Mouse (Mus musculus) CH12.LX (cell line): Measurements from ENCODE around the gene Zg16. TPM values are rescaled to one million over a fixed set of nuclear protein-coding genes. Genes with fewer than 3 reads are reported as not detected.
A peak's percentile ranks its signal among the peaks of the same experiment; 100 is the strongest.

Experiments
- DNase-seq: peaks from one replicate; pipeline ENCODE4 v3.0.0-alpha.2; 2013; ENCODE audit errors: extremely low read depth
- H3K27ac ChIP-seq: 2 replicates; pipeline ENCODE4 v1.5.1; 2012; ENCODE audit warnings: low read depth, mild to moderate bottlenecking, control low read depth, moderate library complexity; ENCODE audit not compliant: insufficient read depth
- H3K27me3 ChIP-seq: replicated peaks from 2 replicates; pipeline ENCODE3; 2012; ENCODE audit warnings: inconsistent platforms
- H3K36me3 ChIP-seq, 2 experiments: replicated peaks in 1 of 2; 2 replicates each; pipeline versions ENCODE3 to v1.6.1; 2012; ENCODE audit warnings: inconsistent platforms in 1 of 2, low read length in 1 of 2, mild to moderate bottlenecking in 1 of 2, mixed read lengths in 1 of 2, moderate library complexity in 1 of 2; ENCODE audit not compliant: control insufficient read depth in 1 of 2, insufficient read depth in 1 of 2
- H3K4me1 ChIP-seq, 2 experiments: 2 replicates each; pipeline ENCODE4 v1.6.1; 2012; ENCODE audit warnings: inconsistent platforms in 1 of 2, moderate library complexity in 1 of 2; ENCODE audit not compliant: insufficient read depth in 2 of 2, control insufficient read depth in 1 of 2
- H3K4me2 ChIP-seq: 2 replicates; pipeline ENCODE4 v1.6.1; 2012; ENCODE audit warnings: low read depth, mild to moderate bottlenecking, control low read depth; ENCODE audit not compliant: poor library complexity, insufficient read depth, severe bottlenecking
- H3K4me3 ChIP-seq, 3 experiments: fragments of 150-350 bp in 1 of 3; sonication (generic) in 1 of 3; replicated peaks in 1 of 3; 2 replicates each; pipeline versions ENCODE3 to v1.5.1; 2011 to 2012; ENCODE audit warnings: low read depth in 2 of 3, low read length in 2 of 3, mild to moderate bottlenecking in 2 of 3, moderate library complexity in 2 of 3, control low read depth in 1 of 3, improper control_type of control experiment in 1 of 3, inconsistent platforms in 1 of 3, mixed read lengths in 1 of 3; ENCODE audit not compliant: poor library complexity in 1 of 3
- H3K79me2 ChIP-seq: replicated peaks from 2 replicates; pipeline ENCODE4 v1.6.1; 2012; ENCODE audit warnings: mild to moderate bottlenecking, moderate library complexity; ENCODE audit not compliant: control insufficient read depth, poor library complexity, insufficient read depth, severe bottlenecking; ENCODE audit errors: extremely low read depth
- H3K9ac ChIP-seq: 2 replicates; pipeline ENCODE4 v1.6.1; 2012; ENCODE audit warnings: low read depth, mild to moderate bottlenecking, control low read depth, moderate library complexity; ENCODE audit not compliant: insufficient read depth
- H3K9me3 ChIP-seq: replicated peaks from 2 replicates; pipeline ENCODE3; 2012; ENCODE audit warnings: low read length, inconsistent platforms, mixed read lengths
- BHLHE40 ChIP-seq: IDR thresholded peaks from 2 replicates; pipeline ENCODE4 v1.6.1; 2011; ENCODE audit warnings: mild to moderate bottlenecking, low read depth, low read length, improper control_type of control experiment
- CHD2 ChIP-seq: IDR thresholded peaks from 2 replicates; pipeline ENCODE4 v1.6.1; 2011; ENCODE audit warnings: low read length, improper control_type of control experiment
- CTCF ChIP-seq, 2 experiments: IDR thresholded peaks in 1 of 2; conservative IDR thresholded peaks in 1 of 2; 2 replicates each; pipeline ENCODE4 v1.5.1; 2011 to 2012; ENCODE audit warnings: low read depth in 2 of 2, low read length in 2 of 2, improper control_type of control experiment in 1 of 2, inconsistent platforms in 1 of 2, mild to moderate bottlenecking in 1 of 2, moderate library complexity in 1 of 2
- E2F4 ChIP-seq: IDR thresholded peaks from 2 replicates; pipeline ENCODE4 v1.6.1; 2011; ENCODE audit warnings: low read depth, low read length, improper control_type of control experiment; ENCODE audit not compliant: insufficient replicate concordance
- ELF1 ChIP-seq: IDR thresholded peaks from 2 replicates; pipeline ENCODE4 v1.6.1; 2014; ENCODE audit warnings: low read depth, mild to moderate bottlenecking, inconsistent platforms, low read length, improper control_type of control experiment
- EP300 ChIP-seq: IDR thresholded peaks from 2 replicates; pipeline ENCODE4 v1.6.1; 2011; ENCODE audit warnings: low read length, improper control_type of control experiment
- ETS1 ChIP-seq: conservative IDR thresholded peaks from 2 replicates; pipeline ENCODE4 v1.6.1; 2012; ENCODE audit warnings: low read depth, mild to moderate bottlenecking, inconsistent platforms, low read length, improper control_type of control experiment, moderate library complexity
- GABPA ChIP-seq: IDR thresholded peaks from 2 replicates; pipeline ENCODE4 v1.6.1; 2012; ENCODE audit warnings: low read depth, low read length, improper control_type of control experiment, inconsistent platforms; ENCODE audit not compliant: insufficient replicate concordance
- IRF4 ChIP-seq: IDR thresholded peaks from 2 replicates; pipeline ENCODE4 v1.6.1; 2014; ENCODE audit warnings: low read depth, mild to moderate bottlenecking, inconsistent platforms, low read length, improper control_type of control experiment
- JUN ChIP-seq: IDR thresholded peaks from 2 replicates; pipeline ENCODE4 v1.6.1; 2011; ENCODE audit warnings: low read depth, mild to moderate bottlenecking, low read length, improper control_type of control experiment, moderate library complexity; ENCODE audit not compliant: insufficient read depth
- JUND ChIP-seq: conservative IDR thresholded peaks from 2 replicates; pipeline ENCODE4 v1.6.1; 2011; ENCODE audit warnings: low read depth, low read length, improper control_type of control experiment
- KAT2A ChIP-seq: IDR thresholded peaks from 2 replicates; pipeline ENCODE4 v1.6.1; 2012; ENCODE audit warnings: low read length, improper control_type of control experiment, inconsistent platforms; ENCODE audit not compliant: insufficient replicate concordance
- MAFK ChIP-seq: IDR thresholded peaks from 2 replicates; pipeline ENCODE4 v1.6.1; 2011; ENCODE audit warnings: low read length, improper control_type of control experiment; ENCODE audit not compliant: insufficient replicate concordance
- MAZ ChIP-seq: IDR thresholded peaks from 2 replicates; pipeline ENCODE4 v1.6.1; 2012; ENCODE audit warnings: low read depth, mild to moderate bottlenecking, inconsistent platforms, low read length, improper control_type of control experiment, moderate library complexity
- MEF2A ChIP-seq: IDR thresholded peaks from 2 replicates; pipeline ENCODE4 v1.6.1; 2014; ENCODE audit warnings: low read depth, mild to moderate bottlenecking, inconsistent platforms, low read length, improper control_type of control experiment, borderline replicate concordance
- MXI1 ChIP-seq: IDR thresholded peaks from 2 replicates; pipeline ENCODE4 v1.6.1; 2011; ENCODE audit warnings: mild to moderate bottlenecking, low read depth, low read length, improper control_type of control experiment
- MYC ChIP-seq: IDR thresholded peaks from 2 replicates; pipeline ENCODE4 v1.6.1; 2011; ENCODE audit warnings: low read depth, mild to moderate bottlenecking, improper control_type of control experiment, low read length
- POLR2A ChIP-seq: IDR thresholded peaks from 2 replicates; pipeline ENCODE4 v1.6.1; 2011; ENCODE audit warnings: low read depth, mild to moderate bottlenecking, improper control_type of control experiment, low read length
- POLR2AphosphoS2 ChIP-seq: IDR thresholded peaks from 2 replicates; pipeline ENCODE4 v1.6.1; 2011; ENCODE audit warnings: low read depth, low read length, improper control_type of control experiment
- RAD21 ChIP-seq: IDR thresholded peaks from 2 replicates; pipeline ENCODE4 v1.6.1; 2011; ENCODE audit warnings: low read depth, mild to moderate bottlenecking, low read length, improper control_type of control experiment, moderate library complexity
- RCOR1 ChIP-seq: conservative IDR thresholded peaks from 2 replicates; pipeline ENCODE4 v1.6.1; 2012; ENCODE audit warnings: low read depth, mild to moderate bottlenecking, inconsistent platforms, low read length, improper control_type of control experiment
- SIN3A ChIP-seq: IDR thresholded peaks from 2 replicates; pipeline ENCODE4 v1.6.1; 2012; ENCODE audit warnings: low read length, improper control_type of control experiment, inconsistent platforms
- SMC3 ChIP-seq: IDR thresholded peaks from 2 replicates; pipeline ENCODE4 v1.6.1; 2011; ENCODE audit warnings: low read depth, low read length, improper control_type of control experiment
- TBP ChIP-seq: conservative IDR thresholded peaks from 2 replicates; pipeline ENCODE4 v1.6.1; 2011; ENCODE audit warnings: low read depth, low read length, improper control_type of control experiment
- TCF12 ChIP-seq: IDR thresholded peaks from 2 replicates; pipeline ENCODE4 v1.6.1; 2014; ENCODE audit warnings: low read depth, mild to moderate bottlenecking, inconsistent platforms, low read length, improper control_type of control experiment
- UBTF ChIP-seq: IDR thresholded peaks from 2 replicates; pipeline ENCODE4 v1.6.1; 2012; ENCODE audit warnings: low read depth, mild to moderate bottlenecking, inconsistent platforms, low read length, improper control_type of control experiment, moderate library complexity
- USF1 ChIP-seq: IDR thresholded peaks from 2 replicates; pipeline ENCODE4 v1.6.1; 2014; ENCODE audit warnings: low read depth, mild to moderate bottlenecking, inconsistent platforms, low read length, improper control_type of control experiment
- ZC3H11A ChIP-seq: IDR thresholded peaks from 2 replicates; pipeline ENCODE4 v1.6.1; 2012; ENCODE audit warnings: low read depth, mild to moderate bottlenecking, inconsistent platforms, low read length, improper control_type of control experiment
- ZKSCAN1 ChIP-seq: IDR thresholded peaks from 2 replicates; pipeline ENCODE4 v1.6.1; 2012; ENCODE audit warnings: low read depth, inconsistent platforms, low read length, improper control_type of control experiment, borderline replicate concordance
- ZMIZ1 ChIP-seq: IDR thresholded peaks from 2 replicates; pipeline ENCODE4 v1.6.1; 2012; ENCODE audit warnings: low read depth, mild to moderate bottlenecking, inconsistent platforms, low read length, improper control_type of control experiment
- ZNF384 ChIP-seq: IDR thresholded peaks from 2 replicates; pipeline ENCODE4 v1.6.1; 2012; ENCODE audit warnings: low read depth, low read length, improper control_type of control experiment, inconsistent platforms
- dilution Hi-C: fragments of 300-500 bp; cut with MboI; formaldehyde crosslinking; loops from 2 replicates; pipeline ENCODE4 v1.14.3; 2020; ENCODE audit warnings: low sequenced_read_pairs; ENCODE audit not compliant: extremely low pct_unique_long_range_greater_than_20kb, extremely low pct_ligation_motif_present
- in situ Hi-C: fragments of 300-500 bp; cut with MboI; formaldehyde crosslinking; loops from 3 replicates; pipeline ENCODE4 v1.14.3; 2019; ENCODE audit warnings: low sequenced_read_pairs, low pct_ligation_motif_present, low pct_unique_long_range_greater_than_20kb, mixed read lengths
- polyA plus RNA-seq: library from polyadenylated mRNA; unstranded; fragments of >175 nt; gene quantifications from 2 replicates; pipeline ENCODE4 v1.2.1, GENCODE M21; 2012; ENCODE audit warnings: low read depth; ENCODE audit not compliant: insufficient read length
- total RNA-seq, 2 experiments: library from RNA; depleted of rRNA; stranded (reverse); fragments of 300-350 nt in 1 of 2; fragments of >200 nt in 1 of 2; gene quantifications; 2 replicates each; pipeline ENCODE4 v1.2.3; 2012 to 2014

The Zg16 gene
- total and polyA plus RNA-seq, 3 experiments: not detected

DNA sequence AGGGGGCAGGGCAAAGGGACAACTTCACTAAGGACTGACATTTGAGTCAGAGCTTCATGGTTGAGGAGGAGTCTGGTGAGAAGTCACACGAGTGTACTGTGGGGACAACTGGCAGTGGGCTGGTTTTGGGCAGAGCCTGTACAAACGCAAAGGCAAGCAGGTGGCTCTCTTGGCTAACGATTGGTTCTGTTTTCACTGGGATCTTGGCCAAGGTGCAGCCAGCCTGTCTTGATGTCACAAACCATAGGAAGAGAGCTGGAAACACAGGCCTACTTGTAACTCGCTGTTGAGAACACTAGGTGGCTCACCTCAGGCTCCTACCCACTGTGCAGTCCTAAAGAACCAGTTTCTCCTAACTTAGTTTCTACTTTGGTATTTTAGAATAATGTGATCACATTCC, 42.5 kb upstream of the Zg16 start:
- Histone ChIP-seq H3K4me2 (no peak overlapping the region), H3K27me3 (no peaks in the 10 kb centered on the region), H3K4me1 (peaks cover 19 to 21% of the 10 kb centered on the region in 2 experiments), H3K4me3 (no peak overlapping the region), H3K9ac (no peak overlapping the region), H3K27ac (no peak overlapping the region), H3K36me3 (no peaks in the 10 kb centered on the region), H3K9me3 (peaks cover 1% of the 10 kb centered on the region), H3K79me2 (no peaks in the 10 kb centered on the region)
- peak; percentile 59 for DNase-seq
- dilution Hi-C loops: no loop called here
- TF ChIP-seq IRF4: no peak
- no peak for TF ChIP-seq USF1
- peak; percentile 87 for TF ChIP-seq SMC3
- TF ChIP-seq BHLHE40: peak; percentile 1; the same call in 1 of the 2 replicates
- TF ChIP-seq RAD21: peak; percentile 70
- TF ChIP-seq UBTF: no peak
- no peak for TF ChIP-seq TCF12
- TF ChIP-seq KAT2A: no peak
- no peak for TF ChIP-seq MAFK
- no peak for TF ChIP-seq CHD2
- TF ChIP-seq ZMIZ1: no peak
- TF ChIP-seq RCOR1: no peak
- no peak for TF ChIP-seq SIN3A
- 0 out of 2 replicates have a peak, but pooled peaks have one; percentile 35 for TF ChIP-seq MYC
- TF ChIP-seq TBP: no peak
- TF ChIP-seq JUND: no peak
- no peak for TF ChIP-seq GABPA
- TF ChIP-seq E2F4: no peak
- TF ChIP-seq ETS1: no peak
- no peak for TF ChIP-seq JUN
- no peak for TF ChIP-seq ZKSCAN1
- peak; percentile 70 to 86; a peak in 3 of 4 replicates for TF ChIP-seq CTCF (conservative IDR thresholded peaks at IDR 0.05 in 1 of 2, IDR thresholded peaks at IDR 0.05 in 1 of 2; ENCODE audit: low read depth in 2 of 2, low read length in 2 of 2)
- no peak for TF ChIP-seq MAZ
- TF ChIP-seq POLR2AphosphoS2: no peak
- no peak for TF ChIP-seq ZC3H11A
- TF ChIP-seq MEF2A: no peak
- no peak for TF ChIP-seq EP300
- TF ChIP-seq MXI1: no peak
- no peak for TF ChIP-seq ZNF384
- TF ChIP-seq ELF1: no peak
- TF ChIP-seq POLR2A: no peak
- in situ Hi-C loops: no loop called here
